In genomic region chr3:153641805-153642204, GRCm38 (mm10) we compare ENCODE assay signal across 20 mouse cellular contexts.
DNase-seq lines count a peak whose midpoint lies in the region; ATAC-seq lines count a peak whose summit lies in the region.
"Had no signal": no experiment of that assay in that cellular context is flagged by ENCODE, and none has a peak within 500 bp of the region (broad histone marks: within the 10 kb centered on the region; RNA-seq: fewer than 3 reads in every experiment).

No protein-coding gene starts in this region.

- no peak overlapping the region for H3K4me3 ChIP-seq in forebrain, embryonic 10.5 days
- H3K4me3 ChIP-seq in forebrain, embryonic 11.5 days (ENCODE audit: low read depth, low read length): no peak overlapping the region
- H3K4me3 ChIP-seq in hindbrain, embryonic 13.5 days: no peak overlapping the region
- H3K4me3 ChIP-seq in hindbrain, embryonic 10.5 days: no peak overlapping the region
- H3K4me3 ChIP-seq in midbrain, embryonic 14.5 days (replicated peaks; ENCODE audit: low read depth, low read length): no peak overlapping the region
- no peak overlapping the region for H3K4me3 ChIP-seq in midbrain, embryonic 10.5 days
- H3K4me3 ChIP-seq in liver, embryonic 12.5 days: no peak overlapping the region
- H3K4me3 ChIP-seq: embryonic facial prominence, embryonic 10.5 days; heart, embryonic 13.5 days had no signal

- H3K27me3 ChIP-seq in forebrain, embryonic 10.5 days (ENCODE audit: poor library complexity, severe bottlenecking): no peaks in the 10 kb centered on the region
- H3K27me3 ChIP-seq in forebrain, embryonic 11.5 days (ENCODE audit: control insufficient read depth, insufficient read depth, low read length): no peaks in the 10 kb centered on the region
- H3K27me3 ChIP-seq in hindbrain, embryonic 13.5 days: no peaks in the 10 kb centered on the region
- H3K27me3 ChIP-seq in hindbrain, embryonic 10.5 days (ENCODE audit: insufficient read depth, poor library complexity, severe bottlenecking): no peaks in the 10 kb centered on the region
- no peaks in the 10 kb centered on the region for H3K27me3 ChIP-seq in midbrain, embryonic 14.5 days (ENCODE audit: control insufficient read depth, insufficient read depth, low read length)
- H3K27me3 ChIP-seq in midbrain, embryonic 10.5 days (ENCODE audit: low read depth, poor library complexity, severe bottlenecking): no peaks in the 10 kb centered on the region
- no peaks in the 10 kb centered on the region for H3K27me3 ChIP-seq in liver, embryonic 12.5 days (replicated peaks)
- H3K27me3 ChIP-seq: heart, embryonic 13.5 days had no signal

- H3K36me3 ChIP-seq in forebrain, embryonic 10.5 days (replicated peaks): no peaks in the 10 kb centered on the region
- H3K36me3 ChIP-seq in forebrain, embryonic 11.5 days (ENCODE audit: control insufficient read depth, insufficient read depth, low read length): no peaks in the 10 kb centered on the region
- no peaks in the 10 kb centered on the region for H3K36me3 ChIP-seq in hindbrain, embryonic 13.5 days
- no peaks in the 10 kb centered on the region for H3K36me3 ChIP-seq in hindbrain, embryonic 10.5 days
- H3K36me3 ChIP-seq in midbrain, embryonic 14.5 days (ENCODE audit: control insufficient read depth, insufficient read depth, low read length): no peaks in the 10 kb centered on the region
- no peaks in the 10 kb centered on the region for H3K36me3 ChIP-seq in midbrain, embryonic 10.5 days
- H3K36me3 ChIP-seq in liver, embryonic 12.5 days: no peaks in the 10 kb centered on the region
- H3K36me3 ChIP-seq: heart, embryonic 13.5 days had no signal

- DNase-seq in forebrain, embryonic 10.5 days (ENCODE audit: extremely low spot score, low spot score): peak; percentile 10
- DNase-seq in forebrain, embryonic 11.5 days (ENCODE audit: low spot score): no peak
- no peak for DNase-seq in hindbrain, embryonic 10.5 days (ENCODE audit: low spot score)
- DNase-seq in midbrain, embryonic 14.5 days: peak; percentile 48
- no peak for DNase-seq in midbrain, embryonic 10.5 days (ENCODE audit: low spot score)
- DNase-seq: adrenal gland, postnatal 10 days; B cell, adult 2 months; cerebellum, adult 18-20 months; cerebellum, postnatal 10 days; gastrocnemius, postnatal 36 days; heart, adult 11 months; heart, postnatal 36 days had no signal

- WGBS in forebrain, embryonic 10.5 days: 85% methylated on average over 5 of the region's 5 CpGs
- 77% methylated on average over 5 of the region's 5 CpGs for WGBS in forebrain, embryonic 11.5 days
- 39% methylated on average over 5 of the region's 5 CpGs for WGBS in hindbrain, embryonic 13.5 days
- WGBS in hindbrain, embryonic 10.5 days: 47% methylated on average over 5 of the region's 5 CpGs
- 30% methylated on average over 5 of the region's 5 CpGs for WGBS in midbrain, embryonic 14.5 days
- WGBS in midbrain, embryonic 10.5 days: 71% methylated on average over 5 of the region's 5 CpGs
- WGBS in liver, embryonic 12.5 days (ENCODE audit: insufficient replicate concordance): 89% methylated on average over 5 of the region's 5 CpGs

- no peaks in the 10 kb centered on the region for H3K9me3 ChIP-seq in forebrain, embryonic 10.5 days
- no peaks in the 10 kb centered on the region for H3K9me3 ChIP-seq in forebrain, embryonic 11.5 days (ENCODE audit: control insufficient read depth, low read length)
- H3K9me3 ChIP-seq in hindbrain, embryonic 13.5 days: no peaks in the 10 kb centered on the region
- no peaks in the 10 kb centered on the region for H3K9me3 ChIP-seq in hindbrain, embryonic 10.5 days
- no peaks in the 10 kb centered on the region for H3K9me3 ChIP-seq in midbrain, embryonic 14.5 days (ENCODE audit: control insufficient read depth, low read length)
- no peaks in the 10 kb centered on the region for H3K9me3 ChIP-seq in midbrain, embryonic 10.5 days (replicated peaks)
- no peaks in the 10 kb centered on the region for H3K9me3 ChIP-seq in liver, embryonic 12.5 days (replicated peaks)
- H3K9me3 ChIP-seq: embryonic facial prominence, embryonic 10.5 days; G1E; heart, embryonic 13.5 days had no signal

- no peak overlapping the region for H3K4me2 ChIP-seq in forebrain, embryonic 11.5 days (ENCODE audit: low read depth, low read length, severe bottlenecking)
- no peak overlapping the region for H3K4me2 ChIP-seq in hindbrain, embryonic 13.5 days
- no peak overlapping the region for H3K4me2 ChIP-seq in midbrain, embryonic 14.5 days (ENCODE audit: low read length)
- H3K4me2 ChIP-seq in liver, embryonic 12.5 days: no peak overlapping the region
- H3K4me2 ChIP-seq: heart, embryonic 13.5 days; hindbrain, embryonic 14.5 days had no signal

- peaks cover 19% of the 10 kb centered on the region for H3K4me1 ChIP-seq in forebrain, embryonic 10.5 days
- no peaks in the 10 kb centered on the region for H3K4me1 ChIP-seq in forebrain, embryonic 11.5 days (replicated peaks; ENCODE audit: control insufficient read depth, insufficient read depth, low read length)
- H3K4me1 ChIP-seq in hindbrain, embryonic 13.5 days (replicated peaks): peaks cover 39% of the 10 kb centered on the region
- peaks cover 31% of the 10 kb centered on the region for H3K4me1 ChIP-seq in hindbrain, embryonic 10.5 days (replicated peaks)
- H3K4me1 ChIP-seq in midbrain, embryonic 14.5 days (ENCODE audit: control insufficient read depth, insufficient read depth, low read length): peaks cover 24% of the 10 kb centered on the region; the same call in 1 of the 2 replicates
- peaks cover 34% of the 10 kb centered on the region for H3K4me1 ChIP-seq in midbrain, embryonic 10.5 days
- peaks cover 24% of the 10 kb centered on the region for H3K4me1 ChIP-seq in liver, embryonic 12.5 days

- ATAC-seq in forebrain, embryonic 11.5 days (replicated peaks; ENCODE audit: low FRiP score): no peak
- no peak for ATAC-seq in hindbrain, embryonic 13.5 days (ENCODE audit: low FRiP score)
- ATAC-seq in midbrain, embryonic 14.5 days (ENCODE audit: low FRiP score, low TSS enrichment): no peak
- ATAC-seq in liver, embryonic 12.5 days: no peak
- ATAC-seq: CD4-positive, CD25-positive, alpha-beta regulatory T cell, adult 4 months; intestine, embryonic 16.5 days had no signal

- H3K9ac ChIP-seq in forebrain, embryonic 11.5 days (ENCODE audit: low read length): no peak overlapping the region
- no peak overlapping the region for H3K9ac ChIP-seq in hindbrain, embryonic 13.5 days
- H3K9ac ChIP-seq in midbrain, embryonic 14.5 days (replicated peaks; ENCODE audit: low read length): no peak overlapping the region
- H3K9ac ChIP-seq in liver, embryonic 12.5 days: no peak overlapping the region
- H3K9ac ChIP-seq: heart, embryonic 13.5 days; hindbrain, embryonic 14.5 days had no signal

- no peak overlapping the region for H3K27ac ChIP-seq in forebrain, embryonic 10.5 days
- no peak overlapping the region for H3K27ac ChIP-seq in forebrain, embryonic 11.5 days (ENCODE audit: low read depth, low read length)
- peak overlapping the region; percentile 42; the same call in 1 of the 2 replicates for H3K27ac ChIP-seq in hindbrain, embryonic 13.5 days
- H3K27ac ChIP-seq in hindbrain, embryonic 10.5 days: no peak overlapping the region
- H3K27ac ChIP-seq in midbrain, embryonic 14.5 days (replicated peaks; ENCODE audit: low read depth, low read length): 0 out of 2 replicates have a peak overlapping the region, but pooled peaks have one; percentile 17
- H3K27ac ChIP-seq in midbrain, embryonic 10.5 days (replicated peaks): no peak overlapping the region
- H3K27ac ChIP-seq in liver, embryonic 12.5 days: no peak overlapping the region
- H3K27ac ChIP-seq: embryonic facial prominence, embryonic 10.5 days; heart, embryonic 13.5 days; hindbrain, embryonic 14.5 days had no signal

Comparison
In these comparisons a context has a peak if more than half of its experiments do, and no peak if none do; other contexts are left out.
1. DNase-seq: peak in forebrain, embryonic 10.5 days (single experiment) and midbrain, embryonic 14.5 days (single experiment); none in forebrain, embryonic 11.5 days (single experiment), hindbrain, embryonic 10.5 days (single experiment) and midbrain, embryonic 10.5 days (single experiment).
2. H3K27ac ChIP-seq: peak in hindbrain, embryonic 13.5 days (single experiment) and midbrain, embryonic 14.5 days (single experiment); none in forebrain, embryonic 10.5 days (single experiment), forebrain, embryonic 11.5 days (single experiment), hindbrain, embryonic 10.5 days (single experiment), midbrain, embryonic 10.5 days (single experiment) and liver, embryonic 12.5 days (single experiment).